Mouse (Mus musculus): ENCODE results near the gene Kif26b. TPM values are rescaled to one million over a fixed set of nuclear protein-coding genes. Genes with fewer than 3 reads are reported as not detected.

Gene Kif26b
- total RNA-seq, 2 experiments from 2014 or later = 22.6 to 26.2 TPM

DNA sequence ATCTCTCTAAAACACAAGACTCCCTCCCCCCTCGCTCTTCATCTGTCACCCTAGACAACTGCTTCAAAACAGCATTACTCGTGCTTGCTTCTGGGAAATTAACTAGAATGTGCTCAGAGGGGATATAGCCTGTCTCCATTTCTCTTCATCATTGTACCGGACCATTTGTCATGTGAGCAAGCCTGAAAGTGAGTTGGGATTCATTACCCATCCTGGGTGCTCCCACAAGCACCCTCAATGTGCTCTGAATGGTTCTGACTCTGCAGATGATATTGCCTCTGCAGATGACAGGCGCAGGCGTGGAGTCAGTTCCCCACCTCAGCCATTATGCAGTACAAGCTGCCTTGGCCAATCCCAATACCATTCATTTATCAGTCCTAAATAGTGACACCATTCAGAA, 357.7 kb downstream of the Kif26b start:
- DNase-seq (ENCODE audit: extremely low spot score in 1 of 2, low spot score in 1 of 2) = no peak

DNA sequence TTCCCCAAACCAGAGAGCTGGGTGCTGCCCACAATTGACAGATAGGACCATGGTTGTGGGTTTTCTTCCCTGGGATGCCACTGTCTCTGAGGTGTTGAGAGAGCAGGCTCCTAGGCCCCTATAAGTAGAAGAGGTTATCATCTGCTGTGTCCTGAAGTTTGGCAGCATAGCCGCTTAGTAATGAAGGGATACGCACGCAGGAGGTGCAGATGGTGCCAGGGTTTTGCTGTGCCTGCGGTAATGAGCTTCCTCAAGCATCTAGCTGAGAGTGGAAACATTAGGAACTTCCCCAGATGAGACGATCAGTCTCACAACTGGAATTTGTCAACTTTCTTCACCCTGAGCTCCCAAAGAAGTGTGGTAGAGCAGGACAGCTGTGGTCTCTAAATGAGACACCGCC, 363.5 kb downstream of the Kif26b start:
- no peak for DNase-seq (ENCODE audit: extremely low spot score in 1 of 2, low spot score in 1 of 2)

DNA sequence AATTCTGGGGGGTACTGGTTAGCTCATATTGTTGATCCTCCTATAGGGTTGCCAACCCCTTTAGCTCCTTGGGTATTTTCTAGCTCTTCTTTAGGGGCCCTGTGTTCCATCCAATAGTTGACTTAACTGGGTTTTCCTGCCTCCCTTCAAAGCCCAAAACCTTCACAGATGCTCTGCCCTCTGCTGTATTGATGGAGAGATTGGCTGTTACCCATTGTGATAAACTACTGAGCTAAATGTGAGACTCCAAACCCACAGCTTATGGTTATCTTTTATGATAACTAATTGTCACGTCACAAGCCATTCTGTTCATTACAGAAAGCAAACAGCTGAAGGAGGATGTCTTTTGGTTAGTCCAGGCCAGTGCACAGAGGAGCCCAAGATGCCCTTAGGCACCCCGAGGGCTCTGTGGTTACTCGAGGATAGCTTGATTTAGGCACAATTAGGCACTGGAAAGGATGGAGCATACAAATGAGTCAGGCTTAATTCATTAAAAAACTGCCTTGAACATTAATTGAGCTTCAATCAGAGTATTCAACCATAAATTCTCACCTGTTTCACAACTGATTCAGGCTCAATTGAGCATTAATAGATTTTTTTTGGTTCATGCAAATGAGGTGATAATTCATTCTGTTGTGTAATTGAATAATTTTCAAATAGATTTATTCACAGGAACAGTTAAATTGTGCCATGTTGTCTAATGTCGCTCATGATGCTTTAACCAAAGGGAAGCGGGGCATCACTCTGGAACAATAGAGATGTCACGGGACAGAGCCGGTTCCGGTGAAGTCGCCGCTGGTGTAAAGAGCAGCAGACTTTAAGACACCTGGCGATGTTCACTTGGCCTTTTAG, 364.5 kb downstream of the Kif26b start:
- no peak for DNase-seq (ENCODE audit: extremely low spot score in 1 of 2, low spot score in 1 of 2)

DNA sequence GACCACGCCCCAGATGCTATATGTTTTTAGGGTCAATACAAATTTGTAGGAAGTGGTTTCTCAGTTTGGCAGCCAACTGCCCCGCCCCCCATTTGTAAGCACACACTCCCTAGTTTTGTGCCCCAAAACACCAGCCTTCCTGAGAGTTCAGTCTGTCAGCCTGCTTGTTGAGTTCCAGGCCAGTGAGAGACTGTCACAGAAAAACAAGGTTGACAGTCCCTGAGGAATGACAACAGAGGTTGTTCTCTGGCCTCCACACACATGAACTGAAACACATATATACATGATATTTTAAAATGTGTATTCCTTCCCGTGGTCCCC, 365.1 kb downstream of the Kif26b start:
- DNase-seq (ENCODE audit: extremely low spot score in 1 of 2, low spot score in 1 of 2) = no peak

DNA sequence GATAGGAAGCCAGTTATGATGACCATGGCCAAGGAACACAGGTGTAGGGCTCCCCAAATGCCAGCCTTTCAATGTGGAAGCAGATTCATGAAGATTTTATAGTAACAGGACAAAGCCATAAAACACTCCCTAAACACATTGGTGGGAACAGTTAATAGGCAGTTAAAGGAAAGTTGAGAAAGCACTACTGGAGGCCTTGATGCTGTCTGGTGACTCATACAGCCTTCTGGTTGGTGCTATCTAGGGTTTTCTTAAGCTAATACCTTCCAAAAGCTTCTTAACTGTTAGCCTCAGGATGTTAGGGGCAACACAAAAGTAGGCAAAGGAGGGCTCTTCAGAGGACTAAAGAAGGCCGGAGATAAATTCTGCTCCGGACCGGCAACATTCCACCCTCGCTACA, 366.7 kb downstream of the Kif26b start:
- no peak for DNase-seq (ENCODE audit: extremely low spot score in 1 of 2, low spot score in 1 of 2)

DNA sequence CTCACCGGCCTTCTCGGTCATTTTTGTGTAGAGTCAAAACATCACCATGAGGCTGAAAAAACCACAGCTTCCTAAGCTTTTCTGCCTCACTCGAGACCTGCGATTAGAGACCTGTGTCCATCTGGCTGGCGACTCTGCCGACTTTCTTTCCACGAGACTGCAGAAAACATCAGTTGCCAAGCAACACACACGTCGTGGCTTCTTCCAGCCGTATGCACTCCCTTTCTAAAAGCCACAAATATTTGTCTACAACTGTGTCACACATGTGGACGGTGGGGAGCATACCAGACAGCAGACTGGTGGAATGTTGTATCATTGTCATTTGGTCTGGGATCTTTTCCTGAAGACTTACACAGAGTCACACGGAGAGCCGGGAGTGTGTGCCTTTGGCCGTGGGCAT, 382.0 kb downstream of the Kif26b start:
- no peak for DNase-seq (ENCODE audit: extremely low spot score in 1 of 2, low spot score in 1 of 2)

DNA sequence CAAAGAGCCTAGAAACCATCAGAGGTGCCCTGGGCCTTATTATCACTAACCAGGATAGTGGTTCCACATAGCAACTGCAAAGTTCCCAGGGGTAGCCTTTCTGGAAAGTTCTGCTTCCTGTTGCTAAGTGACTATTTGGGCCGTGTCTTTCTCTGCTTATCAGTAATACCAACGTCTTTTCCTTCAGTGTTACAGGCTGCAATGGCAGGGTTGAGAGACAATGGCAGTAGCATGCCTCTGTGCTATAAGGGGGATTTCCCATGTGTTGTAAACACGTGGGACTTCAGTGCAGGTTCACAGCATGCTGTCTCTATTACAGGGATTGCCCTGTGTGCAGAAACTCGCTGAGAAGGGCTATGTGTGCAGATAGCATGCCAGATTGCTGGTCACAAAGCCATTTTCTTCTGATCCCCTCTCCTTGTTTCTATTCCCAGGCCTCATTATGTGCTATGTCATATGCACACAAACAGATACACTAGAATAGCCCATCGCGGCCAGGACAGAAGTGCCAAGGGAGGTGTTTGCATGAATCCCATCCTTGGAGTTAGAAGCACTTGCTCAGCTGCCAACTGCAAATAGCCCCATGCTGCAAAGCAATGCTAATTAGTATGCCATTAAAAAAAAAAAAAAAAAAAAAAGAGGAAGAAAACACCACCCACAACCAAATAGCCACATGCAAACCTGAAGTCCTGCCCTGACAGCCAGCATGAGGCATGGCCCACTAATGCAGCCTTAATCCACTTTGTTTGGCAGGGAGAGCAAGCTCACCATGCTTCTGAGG, 384.2 kb downstream of the Kif26b start:
- no peak for DNase-seq (ENCODE audit: extremely low spot score in 1 of 2, low spot score in 1 of 2)

DNA sequence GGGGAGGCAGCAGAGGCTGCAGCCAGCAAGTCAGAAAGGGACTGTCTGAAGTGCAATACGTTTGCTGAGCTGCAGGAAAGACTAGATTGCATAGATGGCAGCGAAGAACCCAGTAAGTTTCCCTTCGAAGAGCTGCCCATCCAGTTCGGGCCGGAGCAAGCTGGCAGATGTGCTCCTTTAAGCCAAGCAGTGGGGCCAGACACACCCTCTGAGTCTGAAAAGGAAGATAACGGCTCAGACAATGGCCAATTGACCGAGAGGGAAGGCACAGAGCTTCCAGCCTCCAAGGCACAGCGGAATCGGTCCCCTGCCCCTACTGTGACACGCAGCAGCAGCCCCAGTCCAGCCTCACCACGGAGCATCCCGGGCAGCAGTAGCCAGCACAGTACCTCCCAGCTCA, 386.1 kb downstream of the Kif26b start:
- no peak for DNase-seq (ENCODE audit: extremely low spot score in 1 of 2, low spot score in 1 of 2)

DNA sequence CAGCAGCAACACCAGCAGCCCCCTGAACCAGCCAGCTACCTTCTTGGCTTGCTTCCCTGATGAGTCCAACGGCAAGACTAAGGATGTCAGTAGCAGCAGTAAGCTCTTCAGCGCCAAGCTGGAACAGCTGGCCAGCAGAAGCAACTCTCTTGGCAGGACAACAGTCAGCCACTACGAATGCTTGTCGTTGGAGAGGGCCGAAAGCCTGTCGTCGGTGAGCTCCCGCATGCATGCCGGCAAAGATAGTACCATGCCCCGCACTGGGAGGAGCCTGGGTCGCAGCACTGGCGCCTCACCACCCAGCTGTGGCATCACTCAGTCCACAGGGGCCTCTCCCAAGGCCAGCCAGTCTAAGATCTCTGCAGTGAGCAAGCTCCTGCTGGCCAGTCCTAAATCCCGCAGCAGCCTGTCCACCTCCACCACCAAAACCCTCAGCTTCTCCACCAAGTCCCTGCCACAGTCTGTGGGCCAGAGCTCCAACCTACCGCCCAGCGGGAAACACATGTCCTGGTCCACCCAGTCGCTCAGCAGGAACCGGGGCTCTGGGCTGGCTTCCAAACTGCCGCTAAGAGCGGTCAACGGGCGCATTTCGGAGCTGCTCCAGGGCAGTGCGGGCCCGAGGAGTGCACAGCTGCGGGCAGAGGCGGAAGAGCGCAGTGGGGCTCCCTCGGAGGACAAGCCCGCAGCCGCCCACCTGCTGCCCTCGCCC, 388.4 kb downstream of the Kif26b start:
- no peak for DNase-seq (ENCODE audit: extremely low spot score in 1 of 2, low spot score in 1 of 2)

DNA sequence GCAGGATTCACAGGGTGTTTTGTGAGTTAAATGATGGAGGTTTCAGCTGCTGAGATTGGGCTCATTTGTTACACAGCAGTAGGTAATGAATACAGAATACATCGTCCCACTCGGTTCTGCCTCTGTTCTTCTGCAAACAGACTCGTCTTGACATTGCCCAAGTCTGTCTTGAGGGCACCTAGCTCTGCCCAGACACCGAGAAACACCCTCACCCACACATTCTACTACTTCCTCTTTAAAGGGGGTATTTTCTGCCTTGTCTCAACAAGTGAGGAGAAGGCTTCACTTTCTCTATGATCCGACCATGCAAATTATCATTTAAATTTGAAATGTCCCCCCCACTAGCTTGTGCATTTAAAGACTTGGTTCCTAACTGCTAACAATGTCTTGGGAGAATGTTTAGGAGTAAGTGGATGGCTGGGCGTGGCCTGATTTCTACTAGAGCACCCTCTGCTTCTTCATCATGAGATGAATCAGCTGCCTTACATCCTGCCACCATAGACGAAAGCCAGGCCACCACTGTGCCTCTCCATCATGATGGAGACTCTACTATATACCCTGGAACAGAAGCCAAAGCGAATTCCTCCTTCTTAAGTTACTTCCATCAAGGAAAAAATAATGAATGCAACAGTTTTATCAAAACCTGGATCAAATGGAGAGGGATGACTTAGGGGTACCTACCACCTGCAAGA, 395.7 kb downstream of the Kif26b start:
- no peak for DNase-seq (ENCODE audit: extremely low spot score in 1 of 2, low spot score in 1 of 2)

DNA sequence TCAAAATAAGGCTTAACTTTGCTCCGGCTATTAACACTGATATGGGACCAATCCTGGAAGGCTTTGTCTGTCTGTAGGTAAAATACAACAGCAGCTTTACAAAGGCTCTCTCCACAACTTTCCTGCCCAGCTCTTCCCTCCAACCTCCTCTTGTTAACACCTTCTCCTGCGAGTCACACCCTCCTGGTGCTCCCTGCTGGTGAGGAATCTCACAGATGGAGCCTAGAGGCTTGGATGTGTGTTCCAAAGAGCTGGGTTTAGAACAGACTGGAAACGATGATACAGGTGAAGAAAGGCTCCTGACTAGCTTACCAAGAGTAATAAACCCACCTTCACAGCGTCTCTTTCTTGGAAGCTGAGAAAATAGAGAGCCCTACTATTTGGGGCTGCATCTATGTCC, 400.6 kb downstream of the Kif26b start:
- DNase-seq (ENCODE audit: extremely low spot score in 1 of 2, low spot score in 1 of 2) = no peak

DNA sequence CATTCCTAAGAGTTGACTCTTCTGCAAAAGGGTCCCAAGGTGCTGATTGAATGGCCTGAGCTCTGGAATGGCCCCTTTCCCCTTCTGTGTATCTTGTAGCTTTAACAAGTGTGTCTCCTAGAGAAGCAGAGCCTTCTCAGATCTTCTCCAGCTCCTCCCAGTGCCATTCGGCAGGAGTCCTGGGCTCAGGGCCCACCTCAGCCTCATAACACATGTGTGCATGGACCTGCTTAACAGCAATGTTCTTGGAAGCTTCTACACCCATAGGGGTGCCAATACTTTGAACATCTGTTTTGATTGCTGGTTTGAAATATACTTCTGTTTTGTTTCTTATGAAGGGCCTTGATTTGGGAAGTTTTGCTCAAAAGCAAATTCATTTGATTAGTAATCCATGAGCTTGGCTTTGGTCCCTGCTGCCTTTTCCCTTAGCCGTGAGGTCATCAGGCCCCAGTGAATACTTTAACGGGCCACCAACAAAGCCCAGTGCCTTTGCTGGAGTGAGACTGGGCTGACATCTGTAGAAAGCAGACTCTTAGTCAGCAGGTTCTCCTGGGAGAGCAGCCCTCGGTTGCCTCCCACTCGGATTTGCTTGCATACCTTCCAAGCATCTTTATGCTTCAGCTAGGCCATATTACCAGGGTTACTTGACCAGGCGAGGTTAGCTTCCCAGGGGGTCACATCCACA, 405.2 kb downstream of the Kif26b start:
- no peak for DNase-seq (ENCODE audit: extremely low spot score in 1 of 2, low spot score in 1 of 2)

DNA sequence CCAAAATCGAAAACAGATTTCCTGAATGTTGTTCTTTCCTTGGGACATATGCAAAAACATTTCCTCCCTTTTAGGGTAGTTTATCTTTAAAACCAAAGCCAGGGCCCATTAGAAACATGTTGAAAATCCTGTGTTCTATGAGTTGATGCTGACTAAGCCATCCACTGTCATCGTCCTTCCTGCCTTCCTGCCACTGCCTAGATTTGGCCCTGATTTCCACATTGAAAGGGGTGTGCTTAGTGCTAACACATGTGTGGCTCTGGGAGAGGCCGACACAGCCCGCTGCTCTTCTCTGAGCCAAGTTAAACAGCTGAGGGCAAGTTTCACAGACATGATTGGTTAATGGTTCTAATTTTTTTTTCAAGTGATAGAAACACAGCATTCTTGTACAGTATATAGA, 407.5 kb downstream of the Kif26b start:
- DNase-seq (ENCODE audit: extremely low spot score in 1 of 2, low spot score in 1 of 2) = no peak

DNA sequence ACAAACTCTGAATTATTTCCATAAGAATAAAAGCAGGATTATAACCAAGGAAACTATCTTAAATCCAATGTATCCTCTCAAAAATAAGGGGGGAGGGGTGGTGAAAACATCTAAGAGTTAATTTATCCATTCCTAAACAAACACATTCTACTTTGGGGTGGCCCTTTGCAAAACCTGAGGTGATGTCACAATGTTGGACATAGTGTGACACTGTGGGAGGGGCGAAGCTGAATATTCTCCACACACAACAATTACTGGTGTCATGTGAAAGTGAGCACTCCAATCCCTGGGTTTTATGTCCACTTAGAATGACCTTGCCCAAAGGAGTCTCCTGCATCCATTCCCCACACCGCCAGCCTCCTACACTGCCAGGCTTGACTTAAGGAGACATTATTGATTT, 408.1 kb downstream of the Kif26b start:
- DNase-seq (ENCODE audit: extremely low spot score in 1 of 2, low spot score in 1 of 2) = no peak

DNA sequence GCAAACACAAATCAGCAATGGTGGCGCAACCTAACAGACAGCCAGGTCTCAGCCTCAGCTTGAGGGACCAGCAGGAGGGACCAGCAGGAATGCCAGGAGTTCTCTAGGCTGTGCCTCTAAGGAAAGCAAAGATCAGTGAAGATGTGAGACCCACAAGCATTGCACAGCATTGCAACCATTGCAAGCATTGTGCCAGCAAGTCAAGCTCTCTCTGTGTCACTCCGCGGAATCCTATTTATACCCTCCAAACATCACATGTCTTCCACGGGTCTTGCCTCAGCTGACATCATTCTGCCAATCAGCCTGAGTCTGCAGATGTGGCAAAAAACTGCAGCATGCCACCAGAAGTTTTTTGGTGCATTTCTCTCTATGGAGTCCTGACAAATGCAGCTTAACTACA, 411.4 kb downstream of the Kif26b start:
- DNase-seq (ENCODE audit: extremely low spot score in 1 of 2, low spot score in 1 of 2) = no peak

DNA sequence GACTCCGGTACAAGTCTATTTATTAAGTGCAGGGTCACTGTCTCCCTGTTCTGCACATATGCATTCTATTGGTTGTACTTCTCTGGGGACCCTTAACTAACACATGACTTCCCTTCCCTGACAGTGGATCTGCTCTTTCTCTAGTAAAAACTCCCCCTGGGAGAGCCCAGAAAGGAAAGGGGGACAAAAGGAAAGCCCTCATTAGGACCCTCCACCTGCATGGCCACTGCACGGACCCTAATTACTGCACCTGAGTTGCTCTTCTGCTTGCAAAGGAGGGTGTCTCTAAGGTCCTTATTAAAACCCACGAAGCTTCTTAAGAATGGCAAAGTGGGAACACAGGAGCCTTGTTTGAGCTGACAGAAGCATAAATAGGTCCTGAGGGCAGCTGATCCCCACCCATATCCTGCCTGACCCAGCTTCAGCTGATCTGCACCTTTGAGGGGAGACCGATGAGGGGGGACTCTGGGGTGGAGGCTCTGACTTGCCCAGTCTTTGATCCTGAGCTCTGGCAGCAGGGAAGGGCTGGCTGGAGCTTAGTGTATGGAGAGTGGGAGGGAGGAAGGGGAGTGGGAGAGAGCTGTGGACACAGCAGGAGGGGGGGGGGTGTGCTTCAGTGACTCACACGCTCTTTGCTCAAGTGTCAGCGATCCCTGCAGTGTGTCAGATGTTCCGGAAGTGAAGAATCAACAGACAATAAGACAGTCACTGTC, 413.5 kb downstream of the Kif26b start:
- no peak for DNase-seq (ENCODE audit: extremely low spot score in 1 of 2, low spot score in 1 of 2)

DNA sequence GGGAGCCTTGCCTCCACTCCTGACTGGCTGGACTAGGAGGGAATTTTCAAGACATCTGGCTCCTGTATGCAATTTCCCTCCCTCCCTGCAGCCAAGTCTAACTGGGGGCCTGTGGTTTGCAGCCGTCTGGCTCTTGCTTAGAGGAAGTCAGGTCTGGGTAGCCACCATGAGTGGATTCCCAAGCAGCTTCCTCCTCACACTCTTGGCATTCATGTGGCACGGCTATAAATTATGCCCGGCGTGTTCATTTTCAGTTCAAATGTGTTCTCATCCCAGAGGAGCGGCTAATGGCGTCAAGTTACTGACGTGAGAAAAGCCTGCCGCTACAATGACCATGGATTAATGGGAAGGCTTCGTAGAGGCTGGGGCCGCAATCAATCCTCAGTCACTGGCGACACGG, 424.0 kb downstream of the Kif26b start:
- DNase-seq (ENCODE audit: extremely low spot score in 1 of 2, low spot score in 1 of 2) = no peak

DNA sequence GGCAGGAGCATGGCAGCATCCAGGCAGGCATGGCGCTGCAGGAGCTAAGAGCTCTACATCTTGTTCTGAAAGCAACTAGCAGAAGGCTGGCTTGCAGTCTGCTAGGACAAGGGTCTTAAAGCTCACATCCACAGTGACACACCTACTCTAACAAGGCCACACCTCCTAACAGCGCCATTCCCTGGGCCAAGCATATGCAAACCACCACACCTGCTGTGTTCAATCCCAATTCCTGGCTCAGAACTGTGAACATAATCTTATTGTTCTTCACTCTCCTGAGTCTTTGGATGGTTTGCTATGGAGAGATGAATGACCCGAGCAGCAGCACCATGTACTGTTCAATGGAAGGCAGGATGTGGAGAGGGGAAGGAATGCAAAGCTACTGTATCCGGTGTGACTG, 429.7 kb downstream of the Kif26b start:
- DNase-seq (ENCODE audit: extremely low spot score in 1 of 2, low spot score in 1 of 2) = no peak

DNA sequence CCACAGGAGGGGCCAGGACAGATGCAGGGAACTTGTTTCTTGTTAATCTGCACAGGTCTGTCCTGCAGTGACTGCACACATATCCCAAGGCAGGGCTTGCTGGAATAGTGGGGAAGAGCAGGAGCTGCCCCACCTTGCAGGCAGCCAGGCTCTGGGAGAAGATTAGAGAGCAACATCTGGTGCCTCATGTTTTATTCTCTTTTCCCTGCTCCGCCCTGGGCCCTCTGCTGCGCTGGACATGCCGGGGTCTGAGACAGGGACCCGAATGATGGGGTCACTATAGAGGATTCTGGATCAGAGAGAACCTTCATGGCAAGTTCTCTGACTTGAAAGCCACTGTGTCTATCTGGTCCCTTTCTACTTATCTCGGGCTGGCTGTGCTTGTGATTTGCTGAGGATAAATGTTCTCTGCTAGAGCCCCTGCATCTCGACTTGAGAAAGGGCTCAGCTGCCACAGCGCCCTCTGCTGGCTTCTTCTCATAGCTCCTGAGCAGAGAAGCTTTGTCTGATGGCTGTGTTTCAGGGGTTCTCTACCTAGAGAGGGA, 431.2 kb downstream of the Kif26b start:
- DNase-seq (ENCODE audit: extremely low spot score in 1 of 2, low spot score in 1 of 2) = peak; percentile 69 to 95
